Mouse (Mus musculus) right cerebral cortex, postnatal 10 days (tissue): ENCODE measurements at regions not wholly inside any gene's neighbourhood (a gene's known extent, or its start where the extent isn't known, plus 50 kb on each side); places are given as distances from the start of the nearest gene placed in this dataset.
"Not testable (repeated sequence)": the region's sequence is repeated elsewhere in the genome, so short reads cannot be mapped to it uniquely, and the experiment has no call there.

ENCODE experiments used
- DNase-seq, 2 experiments: peaks; one replicate each; pipeline ENCODE4 v3.0.0; 2021; ENCODE audit warnings: low spot score in 2 of 2

GRCm38 (mm10) chr17:83993028-83993427, 145.3 kb upstream of the Haao start:
- DNase-seq, result no peak

- DNase-seq, result no peak
Measured at GRCm38 (mm10) chr17:83990421-83991365, 142.9 kb upstream of the Haao start.

- DNase-seq, result no peak
Measured at GRCm38 (mm10) chr17:83988897-83989296, 141.1 kb upstream of the Haao start.

- DNase-seq, result no peak
Measured at GRCm38 (mm10) chr17:83988165-83988564, 140.4 kb upstream of the Haao start.

- no peak for DNase-seq
Measured at GRCm38 (mm10) chr17:83987683-83988082, 139.9 kb upstream of the Haao start.

GRCm38 (mm10) chr17:83985916-83986578, 138.3 kb upstream of the Haao start:
- DNase-seq, result peak; percentile 59 to 68

GRCm38 (mm10) chr17:83985333-83985790, 137.6 kb upstream of the Haao start:
- no peak for DNase-seq

- DNase-seq, result no peak
Measured at GRCm38 (mm10) chr17:83983837-83984388, 136.2 kb upstream of the Haao start.

- DNase-seq, result peak in 1 of 2 experiments; percentile 47
Measured at GRCm38 (mm10) chr17:83983070-83983836, 135.5 kb upstream of the Haao start.

GRCm38 (mm10) chr17:83982700-83983069, 134.9 kb upstream of the Haao start:
- DNase-seq, result no peak

GRCm38 (mm10) chr17:83978858-83979470, 131.2 kb upstream of the Haao start:
- DNase-seq, result no peak

- no peak for DNase-seq
Measured at GRCm38 (mm10) chr17:83977725-83978124, 130.0 kb upstream of the Haao start.

- no peak for DNase-seq
Measured at GRCm38 (mm10) chr17:83975813-83976212, 128.1 kb upstream of the Haao start.

- DNase-seq, result no peak
Measured at GRCm38 (mm10) chr17:83973461-83974350, 125.9 kb upstream of the Haao start.

GRCm38 (mm10) chr17:83972874-83973273, 125.1 kb upstream of the Haao start:
- no peak for DNase-seq

- DNase-seq, result no peak
Measured at GRCm38 (mm10) chr17:83972470-83972869, 124.7 kb upstream of the Haao start.

- no peak for DNase-seq
Measured at GRCm38 (mm10) chr17:83972026-83972425, 124.3 kb upstream of the Haao start.

GRCm38 (mm10) chr17:83969407-83969826, 121.7 kb upstream of the Haao start:
- no peak for DNase-seq

- not testable (repeated sequence) for DNase-seq
Measured at GRCm38 (mm10) chr17:83968124-83968523, 120.4 kb upstream of the Haao start.

GRCm38 (mm10) chr17:83967007-83967406, 119.2 kb upstream of the Haao start:
- peak in 1 of 2 experiments; percentile 57 for DNase-seq
